Mouse (Mus musculus): ENCODE results near the gene Anxa7. TPM values are rescaled to one million over a fixed set of nuclear protein-coding genes. Genes with fewer than 3 reads are reported as not detected.

Anxa7 gene
- polyA plus RNA-seq, 1 experiment = 69.6 TPM

DNA sequence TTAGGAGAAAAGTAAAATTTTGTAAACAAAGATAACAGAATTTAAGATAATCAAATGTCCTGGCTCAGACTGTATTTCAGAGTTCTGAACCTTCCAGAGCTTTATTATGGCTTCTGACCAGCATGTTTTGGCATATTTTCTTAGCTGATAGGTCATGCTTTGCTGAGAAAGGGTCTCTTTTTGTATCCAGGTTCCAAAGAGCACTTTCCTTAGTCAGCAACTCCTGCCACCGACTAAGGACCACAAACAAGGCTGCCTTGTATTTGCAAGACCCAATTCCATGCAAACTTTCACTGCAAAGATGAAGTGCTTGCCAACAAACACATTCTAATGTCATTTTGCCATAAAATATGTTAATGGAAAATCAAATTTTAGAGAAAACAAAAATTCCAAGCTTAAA lies 50.1 kb downstream of the Anxa7 start:
- Histone ChIP-seq H3K27me3 (ENCODE audit: control insufficient read depth, insufficient read depth, low read length) (no peaks in the 10 kb centered on the region), H3K4me1 (ENCODE audit: control insufficient read depth, insufficient read depth, low read length) (no peaks in the 10 kb centered on the region; the same call in 1 of the 2 replicates), H3K27ac (ENCODE audit: insufficient read depth, low read length) (no peak overlapping the region), H3K4me3 (replicated peaks; ENCODE audit: insufficient read depth, low read depth, low read length) (no peak overlapping the region)
- no peak for DNase-seq
- 54% methylated on average over 1 of the region's 1 CpGs for WGBS
- TF ChIP-seq POLR2A (IDR thresholded peaks at IDR 0.05; ENCODE audit: borderline replicate concordance, insufficient read depth, low read length) = no peak
- no peak for TF ChIP-seq CTCF (IDR thresholded peaks at IDR 0.05; ENCODE audit: borderline replicate concordance, insufficient read depth, low read depth, low read length)

GRCm38 (mm10) chr14:20428593-20428992 lies 51.3 kb downstream of the Anxa7 start:
- no peak for DNase-seq
- Histone ChIP-seq H3K4me1 (ENCODE audit: control insufficient read depth, insufficient read depth, low read length) (no peaks in the 10 kb centered on the region; the same call in 1 of the 2 replicates), H3K4me3 (replicated peaks; ENCODE audit: insufficient read depth, low read depth, low read length) (no peak overlapping the region), H3K27ac (ENCODE audit: insufficient read depth, low read length) (no peak overlapping the region), H3K27me3 (ENCODE audit: control insufficient read depth, insufficient read depth, low read length) (no peaks in the 10 kb centered on the region)
- 19% methylated on average over 1 of the region's 1 CpGs for WGBS
- TF ChIP-seq POLR2A (IDR thresholded peaks at IDR 0.05; ENCODE audit: borderline replicate concordance, insufficient read depth, low read length) = no peak
- TF ChIP-seq CTCF (IDR thresholded peaks at IDR 0.05; ENCODE audit: borderline replicate concordance, insufficient read depth, low read depth, low read length) = no peak

DNA sequence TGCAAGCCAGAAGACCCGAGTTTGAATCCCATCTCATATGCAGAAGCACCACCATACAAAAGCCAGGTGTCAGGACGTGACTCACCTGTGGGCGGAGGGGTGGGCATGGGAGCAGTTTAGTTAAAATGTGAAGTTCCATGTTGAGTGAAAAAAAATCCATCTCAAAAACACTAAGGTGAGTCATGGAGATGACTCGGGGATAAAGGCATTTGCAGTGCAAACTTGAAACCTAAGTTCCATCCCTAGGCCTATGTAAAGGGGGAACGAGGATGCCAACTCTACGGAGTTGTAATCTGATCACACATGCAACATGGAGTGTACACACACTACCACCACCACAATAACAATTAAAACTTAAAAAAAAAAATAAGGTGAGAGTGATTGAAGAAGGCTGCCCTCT lies 56.9 kb downstream of the Anxa7 start:
- WGBS = 94% methylated on average over 6 of the region's 6 CpGs
- TF ChIP-seq CTCF (IDR thresholded peaks at IDR 0.05; ENCODE audit: borderline replicate concordance, insufficient read depth, low read depth, low read length) (no peak), POLR2A (IDR thresholded peaks at IDR 0.05; ENCODE audit: borderline replicate concordance, insufficient read depth, low read length) (no peak)

GRCm38 (mm10) chr14:20422257-20422656 lies 57.7 kb downstream of the Anxa7 start:
- no peaks in the 10 kb centered on the region for H3K4me1 ChIP-seq (ENCODE audit: control insufficient read depth, insufficient read depth, low read length)
- no peak overlapping the region for H3K27ac ChIP-seq (ENCODE audit: insufficient read depth, low read length)
- no peak for TF ChIP-seq CTCF (IDR thresholded peaks at IDR 0.05; ENCODE audit: borderline replicate concordance, insufficient read depth, low read depth, low read length)
- TF ChIP-seq POLR2A (IDR thresholded peaks at IDR 0.05; ENCODE audit: borderline replicate concordance, insufficient read depth, low read length) = no peak
- no peak for DNase-seq
- 41% methylated on average over 7 of the region's 7 CpGs for WGBS
- no peaks in the 10 kb centered on the region for H3K27me3 ChIP-seq (ENCODE audit: control insufficient read depth, insufficient read depth, low read length)
- no peak overlapping the region for H3K4me3 ChIP-seq (replicated peaks; ENCODE audit: insufficient read depth, low read depth, low read length)

More for the DNA sequence above, 56.9 kb downstream of the Anxa7 start:
- H3K4me1 ChIP-seq (ENCODE audit: control insufficient read depth, insufficient read depth, low read length) = no peaks in the 10 kb centered on the region
- H3K27me3 ChIP-seq (ENCODE audit: control insufficient read depth, insufficient read depth, low read length) = no peaks in the 10 kb centered on the region
- no peak overlapping the region for H3K27ac ChIP-seq (ENCODE audit: insufficient read depth, low read length)
- no peak for DNase-seq
- no peak overlapping the region for H3K4me3 ChIP-seq (replicated peaks; ENCODE audit: insufficient read depth, low read depth, low read length)

Other genes starting within 250 kb of the Anxa7 start
- gene Kcnk16, start 210.9 kb downstream of the Anxa7 start, polyA plus RNA-seq (2012; rRNA removed) = not detected in 2 replicates
- 27.1 and 27.6 TPM in 2 replicates for gene Nudt13, start 185.4 kb downstream of the Anxa7 start, polyA plus RNA-seq (2012; rRNA removed)
- 32.1 and 33.9 TPM in 2 replicates for gene Ecd, start 132.0 kb downstream of the Anxa7 start, polyA plus RNA-seq (2012; rRNA removed)
- gene Fam149b, start 132.0 kb downstream of the Anxa7 start, polyA plus RNA-seq (2012; rRNA removed) = 53.0 and 59.0 TPM in 2 replicates
- 55.9 and 57.7 TPM in 2 replicates for gene Dnajc9, start 91.2 kb downstream of the Anxa7 start, polyA plus RNA-seq (2012; rRNA removed)
- 52.8 and 53.5 TPM in 2 replicates for gene Mrps16, start 86.5 kb downstream of the Anxa7 start, polyA plus RNA-seq (2012; rRNA removed)
- 0.38 and 0.76 TPM in 2 replicates for gene Cfap70, start 27.9 kb downstream of the Anxa7 start, polyA plus RNA-seq (2012; rRNA removed)
- 1.1 TPM in 2 replicates for gene Mss51, start 16.8 kb upstream of the Anxa7 start, polyA plus RNA-seq (2012; rRNA removed)
- 141 and 142 TPM in 2 replicates for gene Ppp3cb, start 66.4 kb upstream of the Anxa7 start, polyA plus RNA-seq (2012; rRNA removed)
- 60.6 and 63.1 TPM in 2 replicates for gene Usp54, start 160.9 kb upstream of the Anxa7 start, polyA plus RNA-seq (2012; rRNA removed)
- not detected in 2 replicates for gene Myoz1, start 176.4 kb upstream of the Anxa7 start, polyA plus RNA-seq (2012; rRNA removed)
- gene Synpo2l, start 188.2 kb upstream of the Anxa7 start, polyA plus RNA-seq (2012; rRNA removed) = 0.08 and 0.13 TPM in 2 replicates
- gene Sec24c, start 194.2 kb upstream of the Anxa7 start, polyA plus RNA-seq (2012; rRNA removed) = 93.3 and 116 TPM in 2 replicates
- gene Fut11, start 214.8 kb upstream of the Anxa7 start, polyA plus RNA-seq (2012; rRNA removed) = 15.9 and 17.1 TPM in 2 replicates
- gene Chchd1, start 222.9 kb upstream of the Anxa7 start, polyA plus RNA-seq (2012; rRNA removed) = 109 and 115 TPM in 2 replicates
- 164 and 177 TPM in 2 replicates for gene Zswim8, start 227.4 kb upstream of the Anxa7 start, polyA plus RNA-seq (2012; rRNA removed)